Mouse (Mus musculus) frontal cortex, postnatal 14 days (tissue): Measurements from ENCODE around the gene Atp6ap1.

Source experiments
- DNase-seq, 2 experiments: peaks; one replicate each; pipeline ENCODE4 v3.0.0; 2022; ENCODE audit warnings: low spot score in 2 of 2

Atp6ap1 gene

DNA sequence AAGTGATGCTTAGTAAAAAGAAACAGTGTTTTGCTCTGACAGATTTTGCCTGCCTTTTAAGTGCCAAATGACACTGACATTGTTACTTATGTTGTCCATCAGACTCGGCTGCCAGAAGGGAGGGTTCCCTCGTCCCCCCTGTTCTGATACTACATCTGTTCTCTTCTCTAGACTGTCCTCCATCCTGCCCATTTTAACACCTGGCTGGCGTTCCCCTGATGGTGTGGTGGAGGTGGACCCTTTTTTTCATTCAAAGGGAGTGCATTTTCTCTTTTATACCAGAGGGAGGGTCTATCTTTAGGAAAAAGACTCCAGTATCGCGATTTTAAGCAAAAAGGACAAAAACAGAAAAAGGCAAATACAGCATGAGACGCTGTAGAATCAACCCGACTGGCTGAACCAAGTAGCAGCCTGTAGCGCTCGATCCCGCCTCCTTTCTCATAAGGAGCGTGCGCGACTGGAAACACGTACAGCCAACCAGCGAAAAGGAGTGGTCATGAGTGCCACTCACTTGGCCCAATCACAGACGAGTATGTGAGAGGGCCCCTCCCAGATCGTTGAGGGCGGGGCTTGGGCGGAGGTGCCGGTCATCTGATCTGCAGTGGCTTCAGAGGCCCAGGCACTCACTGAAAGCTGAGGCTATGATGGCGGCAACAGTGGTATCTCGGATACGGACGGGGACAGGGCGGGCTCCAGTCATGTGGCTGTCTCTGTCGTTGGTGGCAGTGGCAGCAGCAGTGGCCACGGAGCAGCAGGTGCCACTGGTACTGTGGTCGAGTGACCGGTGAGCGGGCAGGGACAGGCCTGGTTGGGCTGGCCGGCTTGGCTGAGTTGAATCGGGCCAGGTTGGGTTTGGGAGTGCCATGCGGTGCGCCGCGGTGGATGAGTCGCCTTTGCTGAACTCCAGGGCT, at the start of gene Atp6ap1:
Gene Atp6ap1, plus strand, starts transcription at position 560 of the 911 bp plus-strand sequence.
- DNase-seq, result peak; percentile 91 to 95

- no peak for DNase-seq
Measured at GRCm38 (mm10) chrX:74248651-74249050, 48.2 kb upstream of the Atp6ap1 start.

- DNase-seq, result peak in 1 of 2 experiments; percentile 28
Measured at GRCm38 (mm10) chrX:74249615-74250014, 47.3 kb upstream of the Atp6ap1 start, which contains the start of gene Flna. Gene Flna (minus strand): TSS chrX:74249820.

- DNase-seq, result peak; percentile 80 to 85
Measured at GRCm38 (mm10) chrX:74254153-74254887, 42.6 kb upstream of the Atp6ap1 start, which contains the start of gene Emd. Gene Emd (plus strand): TSS chrX:74254687.

DNA sequence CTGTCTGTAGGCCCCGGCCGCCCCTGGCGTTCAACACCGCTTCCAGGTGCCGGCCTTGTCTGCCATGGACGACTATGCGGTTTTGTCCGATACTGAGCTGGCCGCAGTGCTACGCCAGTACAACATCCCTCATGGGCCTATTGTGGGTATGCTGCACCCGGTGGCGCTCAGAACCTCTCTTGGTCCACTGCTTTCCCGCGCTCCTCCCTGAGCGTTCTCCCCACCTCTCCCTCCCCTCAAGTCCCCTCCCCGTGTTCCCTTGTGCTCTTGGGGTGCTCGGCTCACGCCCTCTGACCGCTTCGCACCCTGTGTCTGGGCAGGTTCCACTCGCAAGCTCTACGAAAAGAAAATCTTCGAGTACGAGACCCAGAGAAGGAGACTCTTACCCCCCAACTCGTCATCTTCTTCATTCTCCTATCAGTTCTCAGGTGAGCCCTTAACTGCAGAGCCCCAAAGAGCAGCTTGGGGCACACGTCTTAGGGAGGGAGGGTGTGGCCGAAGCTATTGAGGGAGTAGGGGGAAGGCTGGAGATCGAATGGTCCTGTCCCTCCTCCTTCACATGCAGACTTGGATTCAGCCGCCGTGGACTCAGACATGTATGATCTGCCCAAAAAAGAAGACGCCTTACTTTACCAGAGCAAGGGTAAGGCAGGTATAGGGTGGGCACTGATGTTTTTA, 41.9 kb upstream of the Atp6ap1 start:
- DNase-seq, result no peak

GRCm38 (mm10) chrX:74257746-74258145, 39.2 kb upstream of the Atp6ap1 start:
- DNase-seq, result no peak

- no peak for DNase-seq
Measured at GRCm38 (mm10) chrX:74269736-74270061, 27.2 kb upstream of the Atp6ap1 start.

- DNase-seq, result peak; percentile 79 to 93
Measured at GRCm38 (mm10) chrX:74270062-74270901, 26.6 kb upstream of the Atp6ap1 start, which contains the start of gene Rpl10. Gene Rpl10 (plus strand): TSS chrX:74270812.

DNA sequence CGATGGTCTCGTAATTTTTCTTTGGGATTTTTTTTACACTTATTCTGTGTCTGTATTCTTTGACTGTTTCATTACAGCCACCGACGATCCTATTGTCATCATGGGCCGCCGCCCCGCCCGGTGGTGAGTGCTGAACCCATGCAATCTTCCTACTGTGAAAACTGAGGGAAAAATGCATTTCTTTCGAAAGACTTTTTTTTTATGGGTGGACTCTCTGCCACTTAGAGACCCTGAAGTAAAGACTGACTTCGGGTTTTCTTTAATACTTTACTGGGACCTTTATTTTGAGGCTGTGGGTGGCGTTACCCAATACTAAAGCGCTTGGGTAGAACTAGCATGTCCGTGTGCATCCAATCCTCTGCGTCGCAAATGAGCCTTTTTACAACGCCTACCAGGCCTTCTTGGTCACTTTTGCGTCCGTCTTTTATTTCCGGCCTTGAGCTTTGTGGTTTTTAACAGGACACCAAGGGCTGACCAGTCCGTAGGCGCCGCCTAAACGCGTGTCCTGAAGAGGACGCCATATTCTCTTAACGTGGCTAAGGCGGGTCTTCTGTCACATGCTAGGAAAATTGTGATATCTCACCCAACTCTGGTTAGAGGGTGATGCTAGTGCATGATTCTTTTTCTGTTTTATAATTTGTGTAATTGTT, 25.9 kb upstream of the Atp6ap1 start:
- DNase-seq, result no peak

DNA sequence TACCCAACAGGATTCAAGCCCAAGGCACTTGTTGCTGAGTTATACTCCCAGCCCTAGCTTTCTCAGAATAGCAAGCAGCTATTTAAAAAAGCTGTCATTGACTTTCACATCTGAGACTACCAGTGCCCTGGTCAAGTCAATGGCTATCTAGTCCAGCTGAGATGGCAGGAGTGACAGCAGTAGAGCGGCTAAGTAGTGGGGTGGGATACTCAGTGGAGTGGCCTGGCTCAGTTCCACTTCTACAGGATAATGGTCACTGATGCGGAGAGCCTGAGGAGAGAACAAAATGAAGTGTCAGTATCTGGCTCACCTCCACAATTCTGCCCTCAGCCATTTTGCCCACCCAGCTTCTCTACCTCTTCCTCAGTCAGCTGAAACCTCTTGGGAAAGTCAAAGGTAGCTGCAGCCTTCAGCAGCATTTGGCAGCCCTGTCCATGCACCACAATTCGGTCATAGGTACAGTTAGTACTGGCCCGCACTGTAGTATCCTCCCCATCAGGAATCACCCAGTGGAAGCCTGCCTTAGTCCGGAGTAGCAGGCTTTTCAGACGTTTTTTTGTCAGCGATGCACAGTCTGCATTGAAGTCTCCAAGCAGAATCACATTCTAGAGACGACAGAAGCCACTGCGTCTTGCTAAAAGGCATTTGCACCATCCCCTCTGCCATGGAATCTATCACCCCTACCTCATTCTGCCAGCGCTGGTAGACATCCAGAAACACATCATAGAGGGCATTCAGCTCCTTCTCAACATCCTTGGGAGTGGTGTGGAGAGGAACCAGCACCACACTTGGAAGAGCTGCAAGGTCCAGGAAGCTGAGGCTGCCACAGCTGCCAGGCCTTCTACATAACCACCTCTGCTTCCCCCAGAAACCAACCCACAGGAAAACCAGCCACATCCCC, 23.2 kb upstream of the Atp6ap1 start:
- DNase-seq, result no peak

- no peak for DNase-seq
Measured at GRCm38 (mm10) chrX:74277916-74278315, 19.0 kb upstream of the Atp6ap1 start.

- no peak for DNase-seq
Measured at GRCm38 (mm10) chrX:74281041-74281731, 15.7 kb upstream of the Atp6ap1 start.

GRCm38 (mm10) chrX:74281732-74282394, 15.0 kb upstream of the Atp6ap1 start, which contains the start of the genes Taz and Dnase1l1:
Gene Taz (plus strand): TSS chrX:74281912.
Gene Dnase1l1 (minus strand): TSS chrX:74282337.
- DNase-seq, result peak in 1 of 2 experiments; percentile 18

- peak; percentile 76 to 81 for DNase-seq
Measured at GRCm38 (mm10) chrX:74282395-74283091, 14.4 kb upstream of the Atp6ap1 start.

DNA sequence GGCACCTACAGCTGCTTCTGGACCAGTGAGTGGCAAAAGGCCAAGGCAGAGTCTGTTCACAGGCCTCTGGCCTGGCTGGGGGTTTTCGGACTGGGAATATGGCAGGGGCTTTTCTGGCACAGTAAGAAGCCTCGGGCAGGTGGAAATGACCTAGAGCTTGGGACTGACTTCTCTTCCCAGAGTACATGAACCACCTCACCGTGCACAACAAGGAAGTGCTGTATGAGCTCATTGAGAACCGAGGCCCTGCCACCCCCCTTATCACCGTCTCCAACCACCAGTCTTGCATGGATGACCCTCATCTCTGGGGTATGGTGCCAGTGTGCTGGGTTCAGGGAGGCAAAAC, 13.8 kb upstream of the Atp6ap1 start:
- DNase-seq, result no peak

GRCm38 (mm10) chrX:74293431-74293830, 3.5 kb upstream of the Atp6ap1 start:
- no peak for DNase-seq

DNA sequence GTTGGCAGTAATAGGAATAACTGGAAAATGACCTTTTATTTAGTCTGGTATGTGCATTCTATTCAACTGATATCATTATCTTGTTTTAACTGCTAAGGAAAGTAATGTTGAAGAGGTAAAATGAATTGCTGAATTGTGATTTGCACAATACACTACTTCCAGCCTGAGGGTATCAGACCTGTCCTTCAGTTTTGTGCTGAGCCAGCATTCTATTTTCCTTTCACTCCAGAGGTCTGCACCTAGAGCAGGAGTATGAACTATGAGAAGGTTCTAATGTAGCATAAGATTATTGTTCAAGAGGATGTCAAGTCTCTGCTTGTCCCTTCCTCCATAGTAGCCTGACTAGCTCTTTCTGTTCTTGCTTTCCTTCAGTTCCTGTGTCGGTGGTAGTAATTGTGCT, 1.5 kb downstream of the Atp6ap1 start:
- DNase-seq, result no peak

- DNase-seq, result no peak
Measured at GRCm38 (mm10) chrX:74299721-74300120, 2.8 kb downstream of the Atp6ap1 start.
